Mouse (Mus musculus) spleen, postnatal 10 days (tissue): ENCODE measurements around the gene Hdgfl1.

Source experiments
- DNase-seq, 2 experiments: peaks; one replicate each; pipeline ENCODE4 v3.0.0; 2021 to 2022; ENCODE audit warnings: low spot score in 2 of 2

The Hdgfl1 gene

GRCm38 (mm10) chr13:26769955-26770354 lies at the start of gene Hdgfl1:
Gene Hdgfl1 (minus strand): TSS chr13:26770165.
- DNase-seq = no peak

GRCm38 (mm10) chr13:26795460-26795859 lies 25.5 kb upstream of the Hdgfl1 start:
- no peak for DNase-seq

GRCm38 (mm10) chr13:26769424-26769823 lies 541 bp downstream of the Hdgfl1 start:
- no peak for DNase-seq

- DNase-seq = no peak
These were observed 7.8 kb downstream of the Hdgfl1 start for GRCm38 (mm10) chr13:26761966-26762803.

- no peak for DNase-seq
These were observed 17.1 kb downstream of the Hdgfl1 start for GRCm38 (mm10) chr13:26752863-26753262.

- no peak for DNase-seq
These were observed 17.6 kb downstream of the Hdgfl1 start for GRCm38 (mm10) chr13:26752414-26752813.

GRCm38 (mm10) chr13:26745760-26746457 lies 24.1 kb downstream of the Hdgfl1 start:
- DNase-seq = no peak

GRCm38 (mm10) chr13:26745059-26745759 lies 24.8 kb downstream of the Hdgfl1 start:
- DNase-seq = no peak

GRCm38 (mm10) chr13:26744068-26744467 lies 25.9 kb downstream of the Hdgfl1 start:
- DNase-seq = no peak

- DNase-seq = no peak
These were observed 35.0 kb downstream of the Hdgfl1 start for GRCm38 (mm10) chr13:26734981-26735380.

- no peak for DNase-seq
These were observed 45.7 kb downstream of the Hdgfl1 start for GRCm38 (mm10) chr13:26724250-26724649.

- no peak for DNase-seq
These were observed 48.6 kb downstream of the Hdgfl1 start for GRCm38 (mm10) chr13:26721333-26721732.

GRCm38 (mm10) chr13:26720917-26721316 lies 49.0 kb downstream of the Hdgfl1 start:
- no peak for DNase-seq

GRCm38 (mm10) chr13:26719146-26719715 lies 50.7 kb downstream of the Hdgfl1 start:
- no peak for DNase-seq
